Mouse (Mus musculus): ENCODE data around the gene Olfr847.

Olfr847 gene

GRCm38 (mm10) chr9:19378569-19378968 is at the start of gene Olfr847:
Gene Olfr847 (minus strand): TSS chr9:19378669.
- DNase-seq (ENCODE audit: low read depth, low spot score): no peak

DNA sequence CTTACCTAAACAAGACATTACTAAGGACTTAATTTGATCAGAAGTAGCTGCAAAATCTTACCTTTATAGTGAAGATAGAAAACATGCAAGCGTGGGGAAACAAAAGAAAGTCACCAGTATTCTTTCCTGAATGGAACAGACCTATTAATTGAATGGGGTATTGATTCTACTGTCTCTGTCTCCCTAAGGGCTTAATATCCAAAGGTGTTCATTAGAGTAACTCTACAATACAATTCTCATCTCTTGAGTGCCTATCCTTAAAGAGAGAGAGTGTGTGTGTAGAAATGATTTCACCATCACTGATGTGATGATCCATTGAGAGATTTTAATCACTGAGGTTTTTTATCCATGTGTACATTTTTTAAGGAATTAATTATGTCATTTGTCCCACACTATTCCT is 14.6 kb downstream of the Olfr847 start, which contains the start of gene Olfr846:
Olfr846 (minus strand) TSS at position 101 of the 400 bp plus-strand sequence.
- DNase-seq (ENCODE audit: low read depth, low spot score): no peak

GRCm38 (mm10) chr9:19336157-19336556 is 42.3 kb downstream of the Olfr847 start, which contains the start of gene Olfr845:
Gene Olfr845 (plus strand): TSS chr9:19336457.
- no peak for DNase-seq (ENCODE audit: low read depth, low spot score)
